Mouse (Mus musculus) megakaryocyte, embryonic 14.5 days (primary cell): ENCODE measurements at regions not wholly inside any gene's neighbourhood (a gene's known extent, or its start where the extent isn't known, plus 50 kb on each side); places are given as distances from the start of the nearest gene placed in this dataset.

Experiments
- H3K27me3 ChIP-seq: replicated peaks from 2 replicates; pipeline ENCODE3; 2012; ENCODE audit warnings: inconsistent platforms
- H3K36me3 ChIP-seq: replicated peaks from 2 replicates; pipeline ENCODE3; 2012; ENCODE audit warnings: low read length, inconsistent platforms, mixed read lengths
- H3K4me1 ChIP-seq: 2 replicates; pipeline ENCODE4 v1.6.1; 2012; ENCODE audit warnings: inconsistent platforms
- H3K4me3 ChIP-seq: replicated peaks from 2 replicates; pipeline ENCODE3; 2012; ENCODE audit warnings: moderate library complexity, mild to moderate bottlenecking, inconsistent platforms
- H3K9me3 ChIP-seq: 2 replicates; pipeline ENCODE4 v1.6.1; 2012; ENCODE audit warnings: inconsistent platforms
- FLI1 ChIP-seq: IDR thresholded peaks from 2 replicates; pipeline ENCODE4 v1.6.1; 2012; ENCODE audit warnings: low read length, inconsistent platforms, mixed read lengths
- GATA1 ChIP-seq: IDR thresholded peaks from 3 replicates; pipeline ENCODE4 v1.6.1; 2012; ENCODE audit warnings: mixed read lengths, low read length, inconsistent platforms, borderline replicate concordance

- H3K9me3 ChIP-seq = peaks cover 9% of the 10 kb centered on the region; the same call in 1 of the 2 replicates
- TF ChIP-seq FLI1 (no peak), GATA1 (no peak)
- no peaks in the 10 kb centered on the region for H3K27me3 ChIP-seq
- H3K4me1 ChIP-seq = no peaks in the 10 kb centered on the region
- no peak overlapping the region for H3K4me3 ChIP-seq
- no peaks in the 10 kb centered on the region for H3K36me3 ChIP-seq
Observed at GRCm38 (mm10) chr7:136327281-136327680, 567.1 kb upstream of the Mgmt start.

GRCm38 (mm10) chr7:136330431-136330830 lies 564.0 kb upstream of the Mgmt start:
- TF ChIP-seq GATA1 (no peak), FLI1 (no peak)
- H3K4me3 ChIP-seq = no peak overlapping the region
- H3K36me3 ChIP-seq = no peaks in the 10 kb centered on the region
- no peaks in the 10 kb centered on the region for H3K4me1 ChIP-seq
- peaks cover 9% of the 10 kb centered on the region; the same call in 1 of the 2 replicates for H3K9me3 ChIP-seq
- H3K27me3 ChIP-seq = no peaks in the 10 kb centered on the region

GRCm38 (mm10) chr7:136332805-136333204 lies 561.6 kb upstream of the Mgmt start:
- Histone ChIP-seq H3K9me3 (0 out of 2 replicates have a peak, but pooled peaks cover 2% of the 10 kb centered on the region), H3K4me3 (no peak overlapping the region), H3K4me1 (no peaks in the 10 kb centered on the region), H3K36me3 (no peaks in the 10 kb centered on the region), H3K27me3 (no peaks in the 10 kb centered on the region)
- TF ChIP-seq FLI1 (no peak), GATA1 (no peak)

GRCm38 (mm10) chr7:136341599-136342210 lies 552.7 kb upstream of the Mgmt start:
- Histone ChIP-seq H3K4me1 (no peaks in the 10 kb centered on the region), H3K27me3 (no peaks in the 10 kb centered on the region), H3K9me3 (peaks cover 2% of the 10 kb centered on the region), H3K36me3 (no peaks in the 10 kb centered on the region), H3K4me3 (no peak overlapping the region)
- TF ChIP-seq GATA1 (no peak), FLI1 (no peak)

- Histone ChIP-seq H3K27me3 (no peaks in the 10 kb centered on the region), H3K4me1 (no peaks in the 10 kb centered on the region), H3K4me3 (no peak overlapping the region), H3K36me3 (no peaks in the 10 kb centered on the region), H3K9me3 (peaks cover 2% of the 10 kb centered on the region)
- no peak for TF ChIP-seq GATA1
- no peak for TF ChIP-seq FLI1
Observed at GRCm38 (mm10) chr7:136342211-136342799, 552.1 kb upstream of the Mgmt start.

GRCm38 (mm10) chr7:136342822-136343221 lies 551.6 kb upstream of the Mgmt start:
- TF ChIP-seq GATA1 (no peak), FLI1 (no peak)
- Histone ChIP-seq H3K4me1 (no peaks in the 10 kb centered on the region), H3K36me3 (no peaks in the 10 kb centered on the region), H3K4me3 (no peak overlapping the region), H3K27me3 (no peaks in the 10 kb centered on the region), H3K9me3 (peaks cover 2% of the 10 kb centered on the region)

GRCm38 (mm10) chr7:136343494-136343893 lies 550.9 kb upstream of the Mgmt start:
- Histone ChIP-seq H3K4me3 (no peak overlapping the region), H3K4me1 (no peaks in the 10 kb centered on the region), H3K27me3 (no peaks in the 10 kb centered on the region), H3K36me3 (no peaks in the 10 kb centered on the region), H3K9me3 (peaks cover 2% of the 10 kb centered on the region)
- no peak for TF ChIP-seq FLI1
- TF ChIP-seq GATA1 = no peak

GRCm38 (mm10) chr7:136345051-136345450 lies 549.4 kb upstream of the Mgmt start:
- Histone ChIP-seq H3K4me1 (no peaks in the 10 kb centered on the region), H3K9me3 (peaks cover 2% of the 10 kb centered on the region), H3K36me3 (no peaks in the 10 kb centered on the region), H3K4me3 (no peak overlapping the region), H3K27me3 (no peaks in the 10 kb centered on the region)
- no peak for TF ChIP-seq GATA1
- no peak for TF ChIP-seq FLI1

GRCm38 (mm10) chr7:136346531-136346930 lies 547.9 kb upstream of the Mgmt start:
- H3K9me3 ChIP-seq = no peaks in the 10 kb centered on the region; the same call in none of the 2 replicates
- H3K27me3 ChIP-seq = no peaks in the 10 kb centered on the region
- no peaks in the 10 kb centered on the region for H3K36me3 ChIP-seq
- no peak overlapping the region for H3K4me3 ChIP-seq
- TF ChIP-seq GATA1 (no peak), FLI1 (no peak)
- H3K4me1 ChIP-seq = no peaks in the 10 kb centered on the region

GRCm38 (mm10) chr7:136348309-136348708 lies 546.1 kb upstream of the Mgmt start:
- Histone ChIP-seq H3K4me1 (no peaks in the 10 kb centered on the region), H3K27me3 (no peaks in the 10 kb centered on the region), H3K4me3 (no peak overlapping the region), H3K9me3 (no peaks in the 10 kb centered on the region; the same call in none of the 2 replicates), H3K36me3 (no peaks in the 10 kb centered on the region)
- TF ChIP-seq GATA1 = no peak
